Mouse (Mus musculus) embryo, embryonic 10 days (tissue): ENCODE results near the gene Ikbkg.
"Not testable (repeated sequence)": the region's sequence is repeated elsewhere in the genome, so short reads cannot be mapped to it uniquely, and the experiment has no call there.

Source experiments
- DNase-seq: peaks from one replicate; pipeline ENCODE4 v3.0.0-alpha.2; 2015; ENCODE audit warnings: low spot score

Ikbkg gene

DNA sequence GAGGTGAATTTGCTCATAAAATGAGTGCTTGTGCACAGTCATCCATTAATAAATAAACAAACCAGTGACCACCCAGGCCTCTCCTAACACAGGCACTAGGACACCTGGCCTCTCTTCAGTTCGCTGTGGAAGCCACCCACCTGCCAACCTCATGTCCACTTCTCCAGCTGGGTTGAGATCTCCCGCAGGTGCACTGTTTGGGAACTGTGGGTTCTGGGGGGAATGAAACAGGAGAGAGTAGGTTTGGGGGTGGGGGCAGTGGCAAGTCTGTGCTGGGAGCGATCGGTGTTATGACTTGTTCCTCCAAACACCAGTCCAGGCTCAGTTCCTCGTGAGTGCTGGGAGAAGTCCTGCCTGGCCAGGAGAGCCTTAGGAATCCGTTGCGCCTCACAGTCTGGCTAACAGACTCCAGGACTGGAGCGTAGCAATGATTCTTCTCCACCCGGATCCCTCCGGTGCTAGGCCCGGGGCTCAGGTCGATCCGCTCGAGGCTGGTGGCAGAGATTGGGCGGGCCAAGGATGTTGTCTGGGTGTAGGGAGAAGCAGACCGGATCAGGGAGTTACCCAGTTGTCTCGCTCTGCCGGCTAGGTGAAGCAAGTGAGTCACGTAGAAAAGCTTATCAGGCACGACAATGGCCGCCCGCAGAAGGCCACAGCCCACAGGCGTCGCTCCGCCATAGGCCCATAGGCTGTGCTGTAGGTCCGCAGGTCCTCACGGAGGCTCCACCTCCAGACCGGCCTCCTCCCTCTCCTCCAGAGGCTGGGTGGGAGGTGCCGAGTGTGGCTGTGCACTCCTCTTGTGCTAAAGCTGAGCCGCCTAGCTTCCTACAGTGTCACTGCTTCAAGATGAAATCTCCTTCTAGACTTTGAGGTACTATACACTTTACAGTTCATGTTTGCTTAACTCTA, at the start of gene Ikbkg, which contains the start of gene Fam3a:
Gene Ikbkg (plus strand): TSS at position 756 of the 909 bp plus-strand sequence.
Gene Fam3a (minus strand): TSS at position 738 of the 909 bp plus-strand sequence.
- DNase-seq: peak; percentile 90

DNA sequence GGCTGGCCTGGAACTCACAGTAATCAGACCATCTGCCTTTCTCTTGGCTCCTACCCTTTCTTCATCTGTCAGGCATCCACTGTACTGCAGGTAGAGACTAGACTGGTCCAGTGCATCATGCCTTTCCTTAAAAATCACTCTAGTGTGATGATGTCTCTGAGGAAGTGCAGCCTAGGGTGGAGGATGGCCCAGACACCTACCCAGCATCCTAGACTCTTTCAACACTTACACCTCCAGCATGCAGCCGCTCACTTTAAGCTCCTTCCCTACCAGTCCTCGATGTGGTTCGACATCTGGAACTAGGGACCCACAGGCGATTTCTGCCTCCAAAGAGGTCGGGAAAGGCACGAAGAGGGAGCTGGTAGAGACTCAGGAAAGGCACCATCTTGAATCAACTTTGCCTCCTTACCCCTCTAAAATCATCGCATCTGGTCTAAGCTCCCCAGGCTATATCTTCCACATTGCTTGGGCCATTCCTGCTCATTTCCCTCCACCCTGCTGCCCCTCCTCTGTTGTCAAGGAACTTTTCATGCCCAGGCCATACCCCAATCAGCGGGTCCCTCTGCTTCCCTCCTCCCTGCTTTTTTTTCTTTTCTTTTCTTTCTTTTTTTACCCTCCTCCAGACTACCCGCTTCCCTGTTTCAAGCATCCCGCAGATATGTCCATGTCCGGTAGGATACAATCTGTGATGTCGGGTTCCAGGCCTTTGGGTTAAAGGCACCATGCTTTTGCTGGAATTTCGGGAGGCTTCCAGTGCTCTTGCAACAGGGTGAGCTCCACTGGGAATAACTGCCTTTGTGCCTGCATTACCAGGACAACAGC, 40.2 kb upstream of the Ikbkg start:
- no peak for DNase-seq

DNA sequence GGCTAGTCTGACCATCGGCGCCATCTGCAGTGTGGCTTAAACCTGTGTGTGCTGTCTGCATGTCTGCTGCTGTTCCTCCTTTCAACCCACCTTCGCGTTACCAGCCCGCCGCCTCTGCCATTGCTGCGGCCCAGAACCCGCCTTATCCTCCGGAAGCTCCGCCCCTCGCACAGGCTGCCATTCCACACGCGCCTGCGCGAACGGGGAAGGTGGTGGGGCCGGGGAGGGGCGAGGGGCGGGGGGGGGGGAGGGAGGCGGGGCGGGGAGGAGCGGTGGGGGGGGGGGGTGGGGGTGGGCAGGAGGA, 39.7 kb upstream of the Ikbkg start, which contains the start of gene Lage3:
Gene Lage3 (minus strand): TSS at position 152 of the 304 bp plus-strand sequence.
- peak; percentile 84 for DNase-seq

DNA sequence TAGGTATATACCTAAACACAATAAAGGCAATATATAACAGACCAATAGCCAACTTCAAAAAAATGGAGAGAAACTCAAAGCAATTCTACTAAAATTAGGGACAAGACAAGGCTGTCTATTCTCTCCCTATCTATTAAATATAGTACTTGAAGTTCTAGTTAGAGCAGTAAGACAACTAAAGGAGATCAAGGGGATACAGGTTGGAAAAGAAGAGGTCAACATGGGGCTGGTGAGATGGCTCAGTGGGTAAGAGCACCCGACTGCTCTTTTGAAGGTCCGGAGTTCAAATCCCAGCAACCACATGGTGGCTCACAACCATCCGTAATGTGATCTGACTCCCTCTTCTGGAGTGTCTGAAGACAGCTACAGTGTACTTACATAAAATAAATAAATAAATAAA, 36.0 kb upstream of the Ikbkg start:
- not testable (repeated sequence) for DNase-seq

DNA sequence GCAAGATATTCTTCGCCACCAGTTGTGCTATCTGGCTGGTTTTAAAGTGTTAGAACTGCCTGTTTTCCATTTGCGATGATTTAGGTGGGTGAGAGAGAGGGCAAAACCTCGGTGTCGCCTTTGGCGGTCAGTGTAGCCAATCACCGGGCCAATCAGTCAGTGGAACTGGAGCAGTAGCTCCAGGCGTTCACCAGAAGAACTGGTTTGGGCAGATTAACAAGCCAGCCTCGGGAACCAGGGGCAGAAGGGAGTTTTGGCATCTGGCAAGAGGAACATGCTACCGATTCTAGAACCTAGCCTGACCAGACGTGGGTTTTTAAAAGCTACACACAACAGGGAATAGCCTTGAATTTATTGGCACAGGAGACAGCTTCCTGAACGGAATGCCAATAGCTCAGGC, 33.9 kb upstream of the Ikbkg start:
- no peak for DNase-seq

DNA sequence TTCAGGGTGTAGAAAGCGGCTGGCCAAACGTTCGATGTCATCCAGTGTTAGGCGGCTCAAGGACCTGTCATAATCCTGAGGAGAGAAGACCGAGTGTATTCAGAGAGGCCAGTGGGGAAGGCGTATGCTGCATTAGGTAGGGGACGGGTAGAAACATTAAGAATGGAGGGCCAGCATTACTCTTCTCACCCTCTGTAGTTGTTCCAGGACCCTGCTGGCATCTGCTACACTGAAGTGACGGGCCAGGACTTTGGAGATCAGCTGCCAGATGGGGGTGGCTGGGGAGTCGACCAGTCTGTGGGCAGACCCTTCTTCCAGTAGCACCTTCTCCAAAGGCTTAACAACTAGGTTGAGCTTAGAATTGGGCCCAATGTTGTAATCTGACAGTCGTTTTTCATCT, 25.6 kb upstream of the Ikbkg start:
- DNase-seq: no peak

DNA sequence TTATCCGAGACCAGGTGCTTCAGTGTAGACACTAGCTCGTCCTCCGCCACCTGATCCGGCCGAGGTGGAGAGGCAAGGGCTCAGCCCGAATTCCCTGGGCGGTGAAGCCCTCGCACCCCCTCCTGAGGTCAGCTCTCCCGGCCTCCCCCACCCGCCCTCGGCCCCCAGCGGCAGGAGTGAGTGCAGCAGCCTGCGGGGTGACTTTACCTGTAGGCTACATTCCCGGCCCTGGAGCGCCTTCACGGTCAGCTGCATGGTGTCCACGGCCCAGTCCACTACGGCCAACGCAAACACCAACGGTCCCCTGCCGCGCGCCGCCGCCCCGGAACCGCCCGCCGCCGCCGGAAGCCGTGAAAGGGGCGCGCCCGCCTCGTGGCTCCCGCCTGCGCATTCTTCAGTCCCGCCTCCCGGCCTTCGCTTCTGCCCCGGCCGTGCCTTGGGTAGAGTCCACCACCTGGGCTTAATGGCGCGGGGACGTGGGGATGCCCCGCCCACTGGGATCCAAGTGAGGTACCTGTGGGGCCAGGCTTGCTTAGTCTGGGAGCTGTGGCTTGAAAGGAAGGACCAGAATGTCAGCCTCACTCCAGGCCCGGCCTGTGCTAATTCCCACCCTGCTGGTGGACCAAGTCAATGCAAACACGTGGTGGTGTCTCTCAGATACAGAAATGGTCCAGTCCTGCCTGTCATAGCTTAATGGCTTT, 24.7 kb upstream of the Ikbkg start:
- DNase-seq: peak; percentile 74

DNA sequence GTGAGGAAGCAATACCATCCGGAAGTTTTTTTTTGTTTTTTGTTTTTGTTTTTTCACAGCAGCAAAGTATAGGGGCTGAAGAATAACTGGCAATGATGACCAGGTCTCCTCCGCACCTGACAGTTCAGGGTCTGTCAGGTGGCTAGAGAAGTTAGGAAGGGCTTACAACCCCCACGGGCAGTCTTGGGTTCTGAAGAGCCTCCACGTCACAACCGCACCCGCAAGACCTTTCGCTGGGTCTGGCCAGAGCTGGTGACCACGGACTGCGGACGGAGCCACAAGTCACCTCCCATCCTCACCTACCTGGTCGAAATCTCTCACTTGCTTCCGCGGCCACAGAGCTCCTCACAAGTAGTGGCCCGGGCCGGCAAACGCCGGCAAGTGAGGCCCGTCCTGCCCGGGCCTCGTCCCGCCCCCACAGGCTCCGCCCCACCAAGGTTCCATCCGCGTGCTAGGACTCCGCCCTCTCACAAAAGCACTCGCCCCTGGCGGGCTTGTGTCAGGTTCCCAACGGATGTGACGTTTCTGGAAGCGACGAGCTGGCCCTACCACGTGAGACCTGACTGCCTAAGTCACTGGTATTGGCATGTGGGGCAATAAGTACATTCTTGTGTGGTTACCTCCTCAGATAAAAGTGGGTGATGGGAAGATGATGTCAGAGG, 20.1 kb upstream of the Ikbkg start, which contains the start of the genes Ubl4a and Slc10a3:
Gene Ubl4a (minus strand): TSS at position 331 of the 662 bp plus-strand sequence.
Gene Slc10a3 (minus strand): TSS at position 462 of the 662 bp plus-strand sequence.
- peak; percentile 92 for DNase-seq

DNA sequence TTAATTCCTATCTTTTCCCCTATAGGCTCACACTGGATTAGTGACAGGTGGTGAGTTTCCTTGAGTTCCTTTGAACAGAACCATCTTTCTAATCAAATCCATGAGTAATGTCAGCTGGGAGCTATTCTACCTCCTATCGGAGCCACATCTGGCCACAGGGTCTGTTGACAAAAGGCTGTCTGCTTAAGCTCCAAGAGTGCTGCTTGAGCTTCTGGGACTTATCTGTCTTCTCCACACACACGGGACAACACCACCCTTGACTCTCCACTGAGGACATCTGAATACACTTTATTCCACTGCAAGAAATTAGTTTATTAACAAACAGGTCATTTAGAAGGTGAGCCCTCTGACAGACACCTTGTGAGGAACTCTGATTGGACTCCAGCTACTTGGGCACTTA, 8.6 kb upstream of the Ikbkg start:
- DNase-seq: no peak

DNA sequence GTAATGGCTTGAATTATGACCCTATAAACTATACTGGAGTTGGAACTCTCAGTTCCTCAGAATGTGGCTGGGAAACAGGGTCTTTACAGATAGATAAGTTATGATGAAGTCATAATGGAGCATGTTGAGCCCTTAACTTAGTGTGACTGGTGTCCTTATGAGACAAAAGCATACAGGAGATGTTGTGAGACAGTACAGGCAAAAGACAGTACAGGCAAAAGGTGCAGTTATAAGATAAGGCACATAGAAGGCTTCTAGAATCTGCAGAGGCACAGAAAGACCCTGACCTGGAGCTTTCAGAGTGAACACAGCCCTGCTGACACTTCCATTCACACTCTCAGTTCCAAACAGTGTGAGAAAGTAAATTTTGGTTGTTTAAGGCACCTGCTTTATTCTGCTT, 4.9 kb upstream of the Ikbkg start:
- no peak for DNase-seq

DNA sequence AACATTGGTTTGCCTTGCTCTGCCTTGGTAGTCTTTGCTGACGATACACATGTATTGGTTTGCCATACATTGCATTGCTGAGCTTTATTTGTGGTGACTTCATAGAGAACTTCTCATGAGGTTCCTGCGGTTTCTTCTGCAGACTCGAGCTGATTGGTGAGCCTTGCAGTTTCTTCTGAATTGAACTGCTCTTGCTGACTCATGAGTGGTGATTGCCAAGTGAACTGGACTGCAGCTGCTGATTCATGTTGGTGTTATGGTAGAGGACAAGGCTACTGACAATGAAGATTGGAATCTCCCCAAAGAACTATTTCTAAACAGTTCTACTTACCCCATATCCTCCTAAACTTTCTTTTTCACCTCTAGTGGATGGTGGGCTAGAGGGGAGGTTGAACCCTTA, 7.0 kb downstream of the Ikbkg start:
- no peak for DNase-seq

DNA sequence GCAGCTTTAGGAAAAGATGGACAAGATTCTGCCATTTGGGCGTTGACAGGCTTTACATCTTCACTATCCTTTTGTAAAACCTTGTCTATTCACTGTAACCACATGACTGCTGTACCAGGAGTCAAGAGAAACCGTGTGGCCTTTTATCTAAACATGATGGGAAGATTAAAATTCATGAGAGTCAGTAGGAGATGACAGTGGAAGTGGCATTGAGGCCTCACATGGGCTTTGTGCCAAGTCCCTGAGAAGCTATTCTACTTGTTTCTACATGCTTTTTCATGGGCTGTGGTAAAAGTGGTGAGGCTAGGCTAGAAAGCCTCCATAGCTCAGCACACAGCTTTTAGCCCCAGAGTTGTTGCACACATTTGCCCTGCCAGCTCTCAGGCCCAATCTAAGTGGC, 15.2 kb downstream of the Ikbkg start:
- no peak for DNase-seq

DNA sequence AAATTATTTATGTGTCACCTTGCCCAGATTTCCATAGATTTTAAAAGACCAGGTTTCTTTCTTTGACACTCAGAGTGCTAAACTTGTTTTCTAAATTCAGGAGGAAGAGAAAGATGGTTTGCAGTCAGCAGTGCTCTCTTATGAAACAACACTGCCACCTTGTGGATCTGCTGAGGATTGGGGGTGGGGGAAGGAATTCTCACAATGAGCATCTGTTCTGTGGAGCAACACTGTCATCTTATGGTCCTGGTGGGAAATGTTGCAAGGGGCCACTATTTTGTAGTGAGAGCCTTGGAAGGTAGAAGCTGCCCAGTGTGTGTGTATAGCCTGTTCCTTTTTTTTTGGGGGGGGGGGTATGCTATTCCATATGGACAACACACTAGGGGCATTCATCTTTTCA, 20.3 kb downstream of the Ikbkg start:
- DNase-seq: peak; percentile 68

DNA sequence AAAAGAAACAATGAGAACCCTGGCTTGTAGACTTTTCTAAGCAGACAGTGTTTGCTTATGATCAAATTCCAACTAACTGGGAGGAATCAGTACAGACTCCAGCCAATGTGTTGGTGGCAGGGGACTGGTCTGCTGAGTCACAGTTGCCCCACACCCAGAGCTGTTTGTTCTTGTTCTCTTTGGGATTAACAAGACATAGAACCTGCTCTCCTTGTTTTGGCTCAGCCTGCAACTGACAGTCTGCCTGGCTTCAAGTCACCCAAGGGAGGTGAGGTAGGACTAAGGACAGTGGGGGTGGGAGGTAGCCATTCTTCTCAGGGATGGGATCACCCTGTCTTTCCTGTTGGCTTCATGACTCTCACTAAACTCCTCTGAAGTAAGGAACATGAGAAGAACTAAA, 31.4 kb downstream of the Ikbkg start:
- DNase-seq: no peak

DNA sequence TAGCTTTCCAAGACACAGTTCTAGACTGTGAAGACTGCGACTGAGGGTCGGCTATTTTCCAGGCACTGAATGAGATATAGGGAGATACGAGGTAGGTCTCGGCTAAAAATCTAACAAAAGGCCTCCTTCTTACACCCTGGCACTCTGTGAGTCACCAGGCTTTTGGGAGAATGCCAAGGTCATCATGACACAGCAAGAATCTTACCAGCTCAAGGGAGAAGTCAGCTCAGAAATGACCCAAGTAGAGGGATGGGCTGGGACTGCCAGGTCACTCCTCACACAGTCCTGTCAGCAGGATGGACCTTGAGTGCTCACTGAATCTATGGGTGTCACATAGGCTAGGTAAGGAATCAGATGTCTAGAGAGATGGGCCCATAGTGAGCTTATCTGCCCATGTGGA, 32.1 kb downstream of the Ikbkg start:
- no peak for DNase-seq

DNA sequence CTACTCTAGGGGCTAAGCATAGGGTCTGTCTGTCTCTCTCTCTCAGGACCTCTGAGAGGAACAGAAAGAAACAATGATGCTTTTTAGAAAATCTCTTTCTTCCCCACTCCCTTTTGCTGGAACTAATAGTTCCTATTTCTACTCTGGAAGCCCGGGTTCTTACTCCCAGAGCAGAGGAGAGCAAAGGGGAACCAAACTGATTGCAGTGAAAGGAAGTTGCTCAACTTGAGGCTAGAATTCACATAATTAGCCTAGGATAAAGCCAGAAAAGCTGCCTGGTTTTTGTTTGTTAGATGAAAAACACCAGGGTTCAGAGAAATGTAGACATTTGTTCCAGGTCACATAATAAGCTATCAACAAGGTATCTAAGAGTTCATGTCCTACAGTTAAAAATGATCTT, 33.2 kb downstream of the Ikbkg start:
- DNase-seq: no peak

DNA sequence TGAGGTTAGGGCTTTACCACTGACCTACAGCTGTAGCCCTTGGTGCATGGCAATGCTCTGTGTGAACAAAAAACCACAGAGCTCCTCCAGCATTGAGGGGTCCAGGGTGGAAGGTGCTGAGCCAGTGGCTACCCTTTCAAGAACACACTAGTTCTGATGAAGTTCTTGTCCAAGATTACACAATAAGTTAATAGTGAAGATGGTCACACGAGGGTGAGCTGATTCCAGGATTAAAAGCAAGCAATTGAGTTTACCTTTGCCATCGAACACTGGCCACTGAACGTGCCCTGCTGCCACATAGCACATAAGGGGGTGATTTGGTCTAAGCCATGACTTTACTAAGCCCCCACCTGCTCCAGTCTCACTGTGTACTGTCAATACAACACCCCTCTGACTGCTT, 34.0 kb downstream of the Ikbkg start:
- DNase-seq: no peak

DNA sequence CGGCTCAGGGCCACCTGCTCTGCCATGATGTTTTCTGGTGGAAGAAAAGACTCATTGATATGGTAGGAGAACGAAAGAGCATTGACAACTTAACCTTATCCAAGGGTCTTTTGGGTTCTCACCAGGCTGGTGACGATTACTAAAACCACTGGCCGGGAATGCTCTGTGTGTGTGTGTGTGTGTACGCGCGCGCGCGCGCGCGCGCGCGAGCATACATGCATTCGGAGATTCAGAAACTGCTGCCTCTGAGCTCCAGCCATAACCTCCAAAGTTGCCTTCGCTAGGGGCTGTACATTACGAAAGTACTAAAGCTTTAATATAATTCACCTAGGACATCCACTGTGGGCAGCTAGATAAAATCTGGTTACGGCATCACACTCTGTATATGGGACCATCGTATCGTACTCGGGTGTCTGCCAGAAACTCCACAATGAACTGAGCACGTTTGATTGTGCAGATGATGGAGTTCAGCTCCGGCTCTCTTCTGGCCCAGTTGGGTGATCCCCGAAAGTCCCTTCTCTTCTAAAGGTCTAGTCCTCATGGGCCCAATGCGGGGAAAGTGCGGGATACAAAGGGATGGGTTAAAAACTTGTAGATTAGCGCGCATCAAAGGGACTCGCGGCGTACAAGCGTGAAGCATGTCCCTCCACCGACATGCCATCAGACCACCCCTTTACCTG, 35.2 kb downstream of the Ikbkg start:
- no peak for DNase-seq

DNA sequence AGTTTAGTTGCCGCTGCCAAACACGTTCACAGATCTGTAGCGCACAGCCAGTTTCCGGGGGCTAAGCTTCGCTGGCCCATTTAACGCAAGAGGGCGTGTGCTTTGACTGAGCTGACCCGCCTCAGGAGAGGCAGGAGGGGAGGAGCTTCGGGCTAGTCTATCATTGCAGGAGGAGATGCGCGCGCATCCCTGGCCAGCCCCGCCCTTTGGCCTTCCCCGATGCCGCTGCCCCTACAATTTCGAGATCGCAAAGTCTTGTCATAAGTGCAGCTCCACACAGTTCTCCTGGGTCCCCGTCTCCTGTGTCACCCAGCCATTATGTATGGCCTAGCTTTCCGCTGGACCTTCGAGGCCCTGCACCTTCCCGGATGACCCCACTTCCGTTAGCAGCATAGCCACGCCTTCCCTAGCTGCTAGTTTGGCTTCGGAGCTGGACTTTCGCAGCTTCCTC, 35.8 kb downstream of the Ikbkg start, which contains the start of gene G6pdx:
Gene G6pdx (minus strand): TSS at position 369 of the 451 bp plus-strand sequence.
- DNase-seq: peak; percentile 91

DNA sequence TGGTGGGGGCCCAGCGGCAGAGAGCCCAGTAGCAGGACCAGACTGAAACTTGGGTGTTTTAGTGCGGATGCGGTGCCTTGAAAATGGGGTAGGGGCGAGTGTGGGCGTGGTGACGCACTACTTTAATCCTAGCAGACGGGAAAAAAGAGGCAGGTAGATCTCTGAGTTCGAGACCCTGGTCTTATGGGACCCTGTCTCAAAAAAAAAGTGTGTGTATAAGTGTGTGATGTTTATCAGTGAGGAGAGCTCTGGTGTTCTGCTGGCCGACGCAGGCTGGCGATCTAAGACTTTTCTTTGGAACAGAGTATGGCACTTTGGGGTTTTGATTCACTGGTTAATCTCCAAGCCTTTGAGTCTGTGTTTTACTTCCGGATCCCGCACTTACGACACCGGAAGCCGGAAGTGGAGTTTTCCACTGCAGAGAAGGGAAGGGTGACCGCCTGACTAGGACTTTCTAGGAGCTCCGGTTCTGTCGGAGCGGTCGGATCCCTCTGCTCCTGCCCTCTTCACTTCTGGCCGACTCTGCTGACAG, 36.3 kb downstream of the Ikbkg start:
- DNase-seq: peak; percentile 80
